Mouse (Mus musculus) liver (tissue): Measurements from ENCODE around the gene C1qtnf9.

Experiments
- DNase-seq: peaks from one replicate; pipeline ENCODE4 v3.0.0-alpha.2; 2020; ENCODE audit warnings: mixed read lengths

The C1qtnf9 gene

GRCm38 (mm10) chr14:60752892-60753800, 14.8 kb upstream of the C1qtnf9 start:
- no peak for DNase-seq

GRCm38 (mm10) chr14:60753801-60754126, 14.2 kb upstream of the C1qtnf9 start:
- no peak for DNase-seq

GRCm38 (mm10) chr14:60754656-60755055, 13.3 kb upstream of the C1qtnf9 start:
- no peak for DNase-seq

DNA sequence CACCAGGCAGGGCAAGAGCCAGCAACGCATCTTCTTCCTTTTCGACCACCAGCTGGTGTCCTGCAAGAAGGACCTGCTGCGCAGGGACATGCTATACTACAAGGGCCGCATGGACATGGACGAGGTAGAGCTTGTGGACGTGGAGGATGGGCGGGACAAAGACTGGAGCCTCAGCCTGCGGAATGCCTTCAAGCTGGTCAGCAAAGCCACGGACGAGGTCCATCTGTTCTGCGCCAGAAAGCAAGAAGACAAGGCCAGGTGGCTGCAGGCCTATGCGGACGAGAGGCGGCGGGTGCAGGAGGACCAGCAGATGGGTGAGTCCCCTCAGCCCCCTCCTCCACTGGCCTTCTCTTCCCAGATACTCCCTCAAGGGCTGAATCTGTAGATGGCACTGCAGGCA, 11.7 kb upstream of the C1qtnf9 start:
- no peak for DNase-seq

GRCm38 (mm10) chr14:60757265-60757664, 10.7 kb upstream of the C1qtnf9 start:
- no peak for DNase-seq

DNA sequence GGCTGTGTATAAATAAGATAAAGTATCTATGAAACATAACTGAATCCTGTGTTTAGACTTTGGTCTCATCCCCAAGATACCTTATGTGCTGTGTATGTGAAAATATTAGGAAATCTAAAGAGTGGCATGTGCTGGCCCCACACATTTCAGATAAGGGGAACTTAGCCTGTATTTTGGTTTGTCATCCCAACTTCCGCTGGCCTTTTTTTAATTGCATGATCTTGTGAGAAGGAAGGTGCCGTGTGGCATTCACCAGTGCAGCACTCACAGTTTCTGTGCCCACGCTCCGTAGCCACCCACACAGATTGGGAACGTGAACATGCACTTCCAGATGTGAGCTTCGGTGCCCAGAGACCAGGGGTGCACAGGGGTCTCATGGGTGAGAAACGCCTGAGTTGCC, 10.2 kb upstream of the C1qtnf9 start:
- DNase-seq = no peak

DNA sequence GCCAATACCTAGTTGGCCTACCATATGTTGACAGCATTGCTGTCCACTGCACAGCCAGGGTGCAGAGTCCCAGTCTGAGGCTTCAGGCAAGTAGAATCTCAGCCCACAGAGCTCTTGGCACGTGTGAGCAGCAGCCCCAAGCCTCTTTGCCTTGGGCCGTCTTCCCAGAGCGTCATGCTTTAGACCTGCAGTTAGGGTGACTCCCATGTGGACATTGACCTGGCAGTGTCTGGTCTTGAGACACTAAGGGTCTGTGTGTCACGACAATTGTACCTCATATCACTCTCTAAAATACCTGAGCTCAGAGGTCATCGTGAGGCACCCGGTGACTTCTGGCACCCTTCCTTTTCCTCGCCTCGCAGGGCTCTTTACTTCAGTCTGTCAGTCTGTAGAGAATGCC, 8.8 kb upstream of the C1qtnf9 start:
- DNase-seq = no peak

GRCm38 (mm10) chr14:60761801-60762200, 6.1 kb upstream of the C1qtnf9 start:
- DNase-seq = no peak

GRCm38 (mm10) chr14:60762754-60763153, 5.2 kb upstream of the C1qtnf9 start:
- no peak for DNase-seq

- no peak for DNase-seq
Measured at GRCm38 (mm10) chr14:60763746-60764145, 4.2 kb upstream of the C1qtnf9 start.

DNA sequence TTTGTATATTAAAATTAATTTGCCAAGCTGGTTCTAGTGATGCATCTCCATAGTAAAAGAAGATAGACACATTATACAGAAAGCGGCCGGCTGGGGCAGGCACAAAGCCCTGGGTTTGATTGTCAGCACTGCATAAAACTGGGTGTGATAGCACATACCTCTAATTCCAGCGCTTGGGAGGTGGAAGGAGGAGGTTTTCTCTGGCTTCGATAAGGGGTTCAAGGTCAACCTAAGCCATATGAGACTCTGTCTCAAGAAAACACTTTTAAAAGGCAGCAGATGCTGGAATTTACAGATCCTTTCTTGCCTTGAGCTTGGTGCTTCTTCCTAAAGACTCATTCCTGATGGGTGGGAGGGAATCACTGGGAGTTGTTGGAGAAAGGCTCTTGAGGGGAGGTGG, 3.4 kb upstream of the C1qtnf9 start:
- no peak for DNase-seq

- DNase-seq = no peak
Measured at GRCm38 (mm10) chr14:60765025-60765424, 2.9 kb upstream of the C1qtnf9 start.

GRCm38 (mm10) chr14:60769340-60769739, 1.4 kb downstream of the C1qtnf9 start:
- DNase-seq = no peak

- no peak for DNase-seq
Measured at GRCm38 (mm10) chr14:60770594-60770993, 2.7 kb downstream of the C1qtnf9 start.

DNA sequence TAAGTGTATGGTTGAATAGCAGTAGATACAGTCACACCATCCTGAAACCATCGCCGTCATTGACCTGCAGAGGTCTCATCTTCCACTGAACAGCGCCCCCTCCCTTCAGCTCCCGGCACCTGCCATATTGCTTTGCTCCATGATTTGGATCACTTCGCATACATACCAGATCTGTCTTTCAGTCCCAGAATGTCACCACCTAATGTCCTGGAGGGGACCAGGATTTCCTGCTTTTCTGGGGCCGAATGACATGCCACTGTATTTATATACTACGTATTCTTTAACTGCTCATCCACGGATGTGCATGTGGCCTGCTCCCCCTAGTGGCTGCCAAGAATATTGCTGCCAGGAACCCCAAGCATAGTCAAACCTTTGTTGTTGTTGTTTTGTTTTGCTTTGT, 3.1 kb downstream of the C1qtnf9 start:
- DNase-seq = peak; percentile 69

DNA sequence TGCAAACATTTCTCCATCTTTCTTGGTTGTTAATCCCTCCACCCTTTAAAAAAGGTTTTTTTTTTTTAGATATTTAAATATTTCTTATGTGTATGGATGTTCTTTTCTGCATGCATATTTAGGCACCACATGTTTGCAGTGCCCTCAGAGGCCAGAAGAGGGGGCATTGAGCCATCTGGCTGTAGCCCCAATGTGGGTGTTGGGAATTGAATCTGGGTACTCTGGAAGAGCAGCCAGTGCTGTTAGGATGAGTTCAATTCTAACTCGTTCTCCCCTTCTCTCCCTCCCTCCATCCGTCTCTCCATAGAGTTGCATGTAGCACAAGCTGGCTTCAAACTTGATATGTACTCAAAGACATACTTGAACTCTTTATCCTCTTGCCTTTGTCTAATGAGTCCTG, 5.5 kb downstream of the C1qtnf9 start:
- no peak for DNase-seq

- no peak for DNase-seq
Measured at GRCm38 (mm10) chr14:60776521-60776920, 8.6 kb downstream of the C1qtnf9 start.

DNA sequence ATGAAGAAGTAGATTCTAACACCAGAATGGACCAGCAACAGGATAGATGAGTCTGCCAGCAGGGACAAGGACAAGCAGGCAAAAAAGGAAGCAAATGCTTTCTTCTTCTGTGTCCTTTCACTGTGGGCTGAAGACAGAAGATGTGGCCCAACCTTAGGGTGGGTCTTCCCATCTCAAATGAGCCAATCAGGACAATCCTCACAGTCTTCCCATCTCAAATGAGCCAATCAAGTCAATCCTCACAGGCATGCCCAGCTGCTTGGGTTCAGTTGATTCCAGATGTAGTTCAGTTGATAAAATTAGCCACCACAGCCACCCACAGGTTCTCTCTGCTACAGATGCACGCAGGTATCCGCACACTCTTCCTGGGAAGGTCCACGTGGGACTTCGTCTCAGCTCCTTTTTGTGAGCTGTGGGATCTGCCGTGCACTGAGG, 9.6 kb downstream of the C1qtnf9 start:
- peak; percentile 17 for DNase-seq

- DNase-seq = no peak
Measured at GRCm38 (mm10) chr14:60779198-60779597, 11.3 kb downstream of the C1qtnf9 start.

DNA sequence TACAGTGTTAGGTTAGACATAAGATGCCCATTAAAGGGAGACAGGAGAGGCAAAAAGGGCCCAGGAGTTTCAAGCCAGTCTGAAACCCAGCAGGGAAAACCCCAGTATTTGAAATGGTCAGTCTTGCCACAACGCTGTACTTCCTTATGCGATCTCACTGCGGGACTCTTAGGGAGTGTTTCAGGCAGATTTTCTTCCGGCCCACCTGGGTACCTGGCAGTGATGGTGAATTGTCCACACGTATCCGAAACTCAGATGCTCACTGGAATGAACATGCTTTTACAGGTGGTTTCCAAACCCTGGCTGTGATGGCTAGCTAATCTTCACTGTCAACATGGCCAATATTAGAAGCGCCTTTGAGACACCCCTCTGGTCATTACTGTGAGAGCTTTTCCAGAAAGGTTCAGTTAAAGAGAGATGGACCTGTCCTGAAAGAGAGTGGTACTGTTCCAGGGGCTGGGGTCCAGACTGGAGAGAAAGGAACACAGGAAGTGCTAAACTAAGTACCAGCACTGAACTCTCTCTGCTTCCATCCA, 14.3 kb downstream of the C1qtnf9 start:
- DNase-seq = no peak

DNA sequence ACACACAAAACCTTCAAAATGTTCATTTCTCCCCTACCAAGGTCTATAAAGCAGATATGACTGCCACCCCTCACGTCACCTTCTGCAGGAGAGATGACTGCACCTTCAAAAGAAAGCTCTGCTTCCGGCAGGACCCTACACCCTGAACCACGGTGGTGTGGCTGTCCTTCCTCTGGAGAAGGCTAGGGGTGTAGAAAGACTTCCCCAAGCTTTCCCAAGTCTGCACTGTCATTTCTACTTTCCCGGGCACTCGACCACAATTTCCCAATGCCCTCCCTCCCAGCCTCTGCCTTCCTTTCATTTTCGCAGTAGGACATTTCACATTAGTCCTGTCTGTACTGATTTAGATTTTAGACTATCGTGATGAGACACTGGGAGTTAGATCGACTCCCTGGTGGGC, 15.3 kb downstream of the C1qtnf9 start:
- no peak for DNase-seq

- DNase-seq = peak; percentile 86
Measured at GRCm38 (mm10) chr14:60784427-60785315, 16.7 kb downstream of the C1qtnf9 start, which contains the start of gene Mipep. Gene Mipep, plus strand, starts transcription at chr14:60784573.

GRCm38 (mm10) chr14:60790103-60790502, 22.2 kb downstream of the C1qtnf9 start:
- DNase-seq = peak; percentile 44
